Comparison of ENCODE assay signal across 18 mouse cellular contexts in genomic region chr2:150902347-150902746, GRCm38 (mm10). TPM values are rescaled to one million over a fixed set of nuclear protein-coding genes. Genes with fewer than 3 reads are reported as not detected.
A peak's percentile ranks its signal among the peaks of the same experiment; 100 is the strongest.
DNase-seq lines count a peak whose midpoint lies in the region; ATAC-seq and TF ChIP-seq lines count a peak whose summit lies in the region.
"Had no signal": no experiment of that assay in that cellular context is flagged by ENCODE, and none has a peak within 500 bp of the region (broad histone marks: within the 10 kb centered on the region; RNA-seq: fewer than 3 reads in every experiment).

No protein-coding gene starts in this region.

- no peak overlapping the region for H3K4me3 ChIP-seq in embryonic facial prominence, embryonic 11.5 days (ENCODE audit: low read depth, low read length)
- H3K4me3 ChIP-seq in embryonic facial prominence, embryonic 10.5 days = no peak overlapping the region
- peak overlapping the region; percentile 90 for H3K4me3 ChIP-seq in left cerebral cortex, adult 2 months
- H3K4me3 ChIP-seq in forebrain, embryonic 16.5 days (replicated peaks; ENCODE audit: low read length) = no peak overlapping the region
- H3K4me3 ChIP-seq in midbrain, postnatal 0 days (ENCODE audit: low read depth, low read length) = peak overlapping the region; percentile 17
- H3K4me3 ChIP-seq: intestine, embryonic 15.5 days; liver, embryonic 15.5 days; myocyte had no signal

- intact Hi-C loops in left cerebral cortex, adult 2 months (cut with DNase I) = loop anchor here (5.0 kb wide), 1 partner anchor 100 kb away; no protein-coding TSS in a partner anchor

- no peak overlapping the region for H3K27ac ChIP-seq in embryonic facial prominence, embryonic 11.5 days (replicated peaks; ENCODE audit: low read depth, low read length)
- no peak overlapping the region for H3K27ac ChIP-seq in embryonic facial prominence, embryonic 10.5 days (replicated peaks)
- no peak overlapping the region for H3K27ac ChIP-seq in left cerebral cortex, adult 2 months
- no peak overlapping the region for H3K27ac ChIP-seq in forebrain, embryonic 16.5 days (ENCODE audit: low read length)
- H3K27ac ChIP-seq in midbrain, postnatal 0 days (ENCODE audit: low read depth, low read length) = no peak overlapping the region
- H3K27ac ChIP-seq: intestine, embryonic 15.5 days; liver, embryonic 15.5 days had no signal

- H3K9me3 ChIP-seq in embryonic facial prominence, embryonic 11.5 days (replicated peaks; ENCODE audit: control insufficient read depth, low read length) = no peaks in the 10 kb centered on the region
- H3K9me3 ChIP-seq in embryonic facial prominence, embryonic 10.5 days = no peaks in the 10 kb centered on the region
- H3K9me3 ChIP-seq in forebrain, embryonic 16.5 days (ENCODE audit: control insufficient read depth, low read length) = no peaks in the 10 kb centered on the region
- no peaks in the 10 kb centered on the region for H3K9me3 ChIP-seq in midbrain, postnatal 0 days (ENCODE audit: low read length)
- H3K9me3 ChIP-seq: intestine, embryonic 15.5 days; liver, embryonic 15.5 days had no signal

- no peaks in the 10 kb centered on the region for H3K36me3 ChIP-seq in embryonic facial prominence, embryonic 11.5 days (replicated peaks; ENCODE audit: control insufficient read depth, insufficient read depth, low read depth, low read length)
- H3K36me3 ChIP-seq in embryonic facial prominence, embryonic 10.5 days (replicated peaks) = peaks cover 11% of the 10 kb centered on the region
- H3K36me3 ChIP-seq in forebrain, embryonic 16.5 days (ENCODE audit: control insufficient read depth, insufficient read depth) = no peaks in the 10 kb centered on the region
- 0 out of 2 replicates have a peak, but pooled peaks cover 5% of the 10 kb centered on the region for H3K36me3 ChIP-seq in midbrain, postnatal 0 days (ENCODE audit: insufficient read depth, low read length)
- H3K36me3 ChIP-seq: intestine, embryonic 15.5 days; liver, embryonic 15.5 days had no signal

- 0 out of 2 replicates have a peak overlapping the region, but pooled peaks have one; percentile 1 for H3K4me2 ChIP-seq in embryonic facial prominence, embryonic 11.5 days (ENCODE audit: low read depth, low read length)
- H3K4me2 ChIP-seq in forebrain, embryonic 16.5 days (ENCODE audit: low read length) = peak overlapping the region; percentile 1
- peak overlapping the region; percentile 22 for H3K4me2 ChIP-seq in midbrain, postnatal 0 days (ENCODE audit: low read depth, low read length, poor library complexity, severe bottlenecking)
- H3K4me2 ChIP-seq: liver, embryonic 15.5 days had no signal

- no peak for DNase-seq in embryonic facial prominence, embryonic 11.5 days (ENCODE audit: low spot score)
- DNase-seq in embryonic facial prominence, embryonic 10.5 days (ENCODE audit: low spot score) = no peak
- DNase-seq in left cerebral cortex, adult 2 months (ENCODE audit: extremely low spot score in 1 of 2, low spot score in 2 of 2) = no peak
- no peak for DNase-seq in left cerebral cortex, adult 18-20 months (ENCODE audit: low spot score in 2 of 2)
- no peak for DNase-seq in midbrain, postnatal 0 days (ENCODE audit: low spot score)
- DNase-seq in gastrocnemius, postnatal 25 days = no peak
- DNase-seq in right cerebral cortex, postnatal 25 days = no peak
- DNase-seq: cerebellum, adult 9-10 months; gastrocnemius, postnatal 36 days; kidney, postnatal 14 days; left cerebral cortex, postnatal 4 days; lung, postnatal 4 days; thymus, postnatal 36 days had no signal

- H3K9ac ChIP-seq in embryonic facial prominence, embryonic 11.5 days (replicated peaks; ENCODE audit: low read length) = no peak overlapping the region
- 0 out of 2 replicates have a peak overlapping the region, but pooled peaks have one; percentile 25 for H3K9ac ChIP-seq in forebrain, embryonic 16.5 days (replicated peaks; ENCODE audit: low read depth, low read length)
- H3K9ac ChIP-seq in midbrain, postnatal 0 days (replicated peaks; ENCODE audit: low read length, poor library complexity, severe bottlenecking) = 0 out of 2 replicates have a peak overlapping the region, but pooled peaks have one; percentile 10
- H3K9ac ChIP-seq: intestine, embryonic 15.5 days; liver, embryonic 15.5 days had no signal

- H3K4me1 ChIP-seq in embryonic facial prominence, embryonic 11.5 days (ENCODE audit: control insufficient read depth, insufficient read depth, low read length) = no peaks in the 10 kb centered on the region
- H3K4me1 ChIP-seq in embryonic facial prominence, embryonic 10.5 days = peaks cover 24% of the 10 kb centered on the region
- H3K4me1 ChIP-seq in forebrain, embryonic 16.5 days (replicated peaks; ENCODE audit: control insufficient read depth, insufficient read depth, low read length) = peaks cover 16% of the 10 kb centered on the region
- H3K4me1 ChIP-seq in midbrain, postnatal 0 days (ENCODE audit: insufficient read depth, low read length) = peaks cover 3% of the 10 kb centered on the region; the same call in 1 of the 2 replicates
- H3K4me1 ChIP-seq: intestine, embryonic 15.5 days had no signal

- 86% methylated on average over 8 of the region's 8 CpGs for WGBS in embryonic facial prominence, embryonic 11.5 days
- WGBS in embryonic facial prominence, embryonic 10.5 days = 85% methylated on average over 8 of the region's 8 CpGs
- WGBS in forebrain, embryonic 16.5 days = 67% methylated on average over 8 of the region's 8 CpGs
- WGBS in midbrain, postnatal 0 days = 87% methylated on average over 8 of the region's 8 CpGs

- no peak for TF ChIP-seq CTCF in left cerebral cortex, adult 2 months (IDR thresholded peaks at IDR 0.05)
- TF ChIP-seq CTCF in midbrain, postnatal 0 days (IDR thresholded peaks at IDR 0.05) = no peak

- ATAC-seq in embryonic facial prominence, embryonic 11.5 days (replicated peaks; ENCODE audit: insufficient number of reproducible peaks, low FRiP score, low TSS enrichment, low read depth) = no peak
- ATAC-seq in forebrain, embryonic 16.5 days = no peak
- no peak for ATAC-seq in midbrain, postnatal 0 days (ENCODE audit: low FRiP score)
- ATAC-seq: intestine, embryonic 15.5 days had no signal

- no peaks in the 10 kb centered on the region for H3K27me3 ChIP-seq in embryonic facial prominence, embryonic 11.5 days (ENCODE audit: control insufficient read depth, insufficient read depth, low read length)
- H3K27me3 ChIP-seq in embryonic facial prominence, embryonic 10.5 days (replicated peaks; ENCODE audit: low read depth, poor library complexity, severe bottlenecking) = no peaks in the 10 kb centered on the region
- no peaks in the 10 kb centered on the region for H3K27me3 ChIP-seq in forebrain, embryonic 16.5 days (replicated peaks; ENCODE audit: control insufficient read depth, insufficient read depth, low read length)
- no peaks in the 10 kb centered on the region for H3K27me3 ChIP-seq in midbrain, postnatal 0 days (ENCODE audit: insufficient read depth, low read length)
- H3K27me3 ChIP-seq: CH12.LX; intestine, embryonic 15.5 days; liver, embryonic 15.5 days had no signal

RNA-seq across cellular contexts. Expression of gene Abhd12, which starts 2.2 kb away (rescaled TPM):
- 54.3 and 54.9 TPM in 2 replicates for polyA plus RNA-seq in embryonic facial prominence, embryonic 11.5 days (2014; fragmentation: Nextera tagmentation; extraction: Ambion mirVana)
- 46.0 and 51.3 TPM in 2 replicates for polyA plus RNA-seq in embryonic facial prominence, embryonic 10.5 days (2016; fragmentation: Nextera tagmentation; extraction: Ambion mirVana)
- total RNA-seq in left cerebral cortex, adult 2 months (2021) = 100 to 1,000 TPM; 298 to 305 TPM
- total RNA-seq in left cerebral cortex, adult 18-20 months (2021) = 100 to 1,000 TPM; 320 to 321 TPM
- 109 and 115 TPM in 2 replicates for polyA plus RNA-seq in forebrain, embryonic 16.5 days (2015; fragmentation: Nextera tagmentation; extraction: Ambion mirVana)
- 156 and 167 TPM in 2 replicates for total RNA-seq in midbrain, postnatal 0 days (2014; rRNA removed)
- polyA plus RNA-seq in midbrain, postnatal 0 days (2015; fragmentation: Nextera tagmentation; extraction: Ambion mirVana) = 144 and 156 TPM in 2 replicates
- 10 to 100 TPM; 24.7 to 24.8 TPM for total RNA-seq in gastrocnemius, postnatal 25 days (2021)

RNA-seq across cellular contexts. Expression of gene Gins1, which starts 2.9 kb away (rescaled TPM):
- polyA plus RNA-seq in embryonic facial prominence, embryonic 11.5 days (2014; fragmentation: Nextera tagmentation; extraction: Ambion mirVana) = 84.5 and 87.7 TPM in 2 replicates
- 74.1 and 76.0 TPM in 2 replicates for polyA plus RNA-seq in embryonic facial prominence, embryonic 10.5 days (2016; fragmentation: Nextera tagmentation; extraction: Ambion mirVana)
- 1 to 10 TPM in 1 of 2 experiments, under 1 TPM in 1; 0.65 to 1.6 TPM for total RNA-seq in left cerebral cortex, adult 2 months (2021)
- 1 to 10 TPM; 1.3 to 1.4 TPM for total RNA-seq in left cerebral cortex, adult 18-20 months (2021)
- polyA plus RNA-seq in forebrain, embryonic 16.5 days (2015; fragmentation: Nextera tagmentation; extraction: Ambion mirVana) = 24.2 and 28.6 TPM in 2 replicates
- 4.2 and 5.7 TPM in 2 replicates for total RNA-seq in midbrain, postnatal 0 days (2014; rRNA removed)
- polyA plus RNA-seq in midbrain, postnatal 0 days (2015; fragmentation: Nextera tagmentation; extraction: Ambion mirVana) = 7.1 and 7.8 TPM in 2 replicates
- total RNA-seq in gastrocnemius, postnatal 25 days (2021) = 1 to 10 TPM; 1.6 to 2.3 TPM

Comparison
In these comparisons a context has a peak if more than half of its experiments do, and no peak if none do; other contexts are left out.
1. H3K4me3 ChIP-seq: peak in left cerebral cortex, adult 2 months (single experiment) and midbrain, postnatal 0 days (single experiment); none in embryonic facial prominence, embryonic 11.5 days (single experiment), embryonic facial prominence, embryonic 10.5 days (single experiment) and forebrain, embryonic 16.5 days (single experiment).
2. Peak in every context shown above with its lines, with median percentiles within 50 percentile points of each other: H3K4me2 ChIP-seq.